Mouse (Mus musculus) olfactory bulb, adult 2 months (tissue): ENCODE results near the gene Lnpk. TPM values are rescaled to one million over a fixed set of nuclear protein-coding genes. Genes with fewer than 3 reads are reported as not detected.

Experiments
- H3K27ac ChIP-seq: fragments of 200-500 bp; 2 replicates; pipeline ENCODE4 v1.5.1; 2012; ENCODE audit warnings: low read depth, low read length; ENCODE audit not compliant: insufficient read depth
- H3K4me1 ChIP-seq: fragments of 200-500 bp; 2 replicates; pipeline ENCODE4 v1.6.1; 2012; ENCODE audit warnings: low read length; ENCODE audit not compliant: control insufficient read depth, insufficient read depth
- H3K4me3 ChIP-seq: fragments of 200-500 bp; 2 replicates; pipeline ENCODE4 v1.5.1; 2012; ENCODE audit warnings: mild to moderate bottlenecking, low read depth, low read length, moderate library complexity; ENCODE audit not compliant: insufficient read depth
- CTCF ChIP-seq: fragments of 200-500 bp; IDR thresholded peaks from 2 replicates; pipeline ENCODE4 v1.5.1; 2012; ENCODE audit warnings: low read depth, mild to moderate bottlenecking, low read length, moderate library complexity; ENCODE audit not compliant: insufficient read depth
- POLR2A ChIP-seq: fragments of 200-500 bp; IDR thresholded peaks from 2 replicates; pipeline ENCODE4 v1.6.1; 2012; ENCODE audit warnings: mild to moderate bottlenecking, low read depth, low read length, moderate library complexity; ENCODE audit not compliant: insufficient read depth
- WGBS: fragments of 180-500 bp; shearing (Covaris S2); methylation state at CpG from one replicate; pipeline ENCODE4 v1.1.7; 2018; 5-methylcytosine and 5-hydroxymethylcytosine counted together
- polyA plus RNA-seq: library from polyadenylated mRNA; stranded (reverse); fragments of >200 nt; gene quantifications from 2 replicates; pipeline ENCODE4 v1.2.4, GENCODE M21; 2012; ENCODE audit warnings: low replicate concordance; ENCODE audit not compliant: missing spikeins, insufficient read depth, insufficient read length

The Lnpk gene
- polyA plus RNA-seq, 1 experiment, result not detected

DNA sequence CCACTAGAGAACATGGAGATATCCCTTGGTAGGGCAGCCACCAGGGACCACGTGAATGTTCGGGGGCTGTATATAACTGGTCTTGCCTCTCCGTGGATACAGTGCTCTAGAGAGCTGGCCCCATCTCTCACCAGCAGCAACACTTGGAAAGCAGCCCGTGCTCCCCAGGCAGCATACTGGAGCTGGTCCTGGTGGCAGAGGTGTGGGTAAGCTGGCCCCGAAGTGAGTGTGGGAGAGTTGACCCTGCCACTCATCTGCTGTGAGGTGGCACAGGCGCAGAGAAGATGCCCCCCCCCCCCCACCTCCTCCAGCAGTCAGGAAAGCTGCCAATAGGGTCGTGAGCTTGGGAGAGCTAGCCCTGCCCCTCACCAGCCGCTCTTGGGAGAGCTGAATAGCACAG lies 72.8 kb downstream of the Lnpk start:
- TF ChIP-seq CTCF, result no peak
- TF ChIP-seq POLR2A, result no peak
- Histone ChIP-seq H3K4me3 (no peak overlapping the region), H3K4me1 (no peaks in the 10 kb centered on the region; the same call in 1 of the 2 replicates), H3K27ac (no peak overlapping the region)
- 37% methylated on average over 8 of the region's 8 CpGs for WGBS

DNA sequence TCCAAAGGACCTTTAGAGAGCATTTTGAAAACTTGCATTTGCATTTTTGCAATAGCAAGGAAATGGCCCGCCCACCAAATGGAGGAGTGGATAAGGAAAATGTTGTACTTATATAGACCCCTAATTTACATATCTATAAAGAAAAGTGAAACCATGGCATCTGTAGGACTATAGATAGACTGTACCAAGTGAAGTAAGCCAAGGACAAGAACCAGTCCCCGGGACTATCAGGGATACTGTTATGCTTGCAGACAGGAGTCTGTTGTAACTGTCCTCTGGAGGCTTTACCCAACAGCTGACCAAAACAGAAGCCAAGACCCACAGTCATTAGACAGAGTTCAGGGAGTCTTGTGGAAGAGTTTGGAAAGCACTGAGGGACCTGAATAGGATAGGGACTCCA lies 78.9 kb downstream of the Lnpk start:
- Histone ChIP-seq H3K27ac (no peak overlapping the region), H3K4me1 (no peaks in the 10 kb centered on the region), H3K4me3 (no peak overlapping the region)
- WGBS, result 77% methylated on average over 2 of the region's 2 CpGs
- TF ChIP-seq POLR2A, result no peak
- TF ChIP-seq CTCF, result no peak

- WGBS, result 82% methylated on average over 5 of the region's 5 CpGs
- Histone ChIP-seq H3K27ac (no peak overlapping the region), H3K4me1 (no peaks in the 10 kb centered on the region), H3K4me3 (no peak overlapping the region)
- TF ChIP-seq CTCF, result no peak
- TF ChIP-seq POLR2A, result no peak
Measured at GRCm38 (mm10) chr2:74497851-74498250, 81.4 kb downstream of the Lnpk start.

DNA sequence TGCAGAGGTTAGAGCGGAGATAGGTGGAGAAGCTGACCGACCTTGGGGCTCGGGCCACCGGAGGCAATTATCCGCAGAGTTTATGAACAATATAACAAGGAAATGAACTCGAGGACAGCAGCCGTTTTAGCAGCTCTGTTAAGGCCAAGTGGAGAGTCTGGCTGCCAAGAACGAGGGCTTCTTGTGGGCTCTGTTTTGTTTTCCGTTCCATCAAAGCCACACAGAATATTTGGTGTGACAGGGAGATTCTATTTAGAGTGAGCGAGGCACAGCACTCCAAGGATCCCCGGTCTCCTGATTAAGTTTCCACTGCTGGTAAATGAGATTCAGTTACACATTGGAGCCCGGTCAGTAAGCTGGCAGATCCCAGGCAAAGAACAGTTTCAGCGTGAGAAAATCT lies 87.8 kb downstream of the Lnpk start:
- H3K4me1 ChIP-seq, result peaks cover 4% of the 10 kb centered on the region; the same call in 1 of the 2 replicates
- no peak overlapping the region for H3K4me3 ChIP-seq
- no peak overlapping the region for H3K27ac ChIP-seq
- TF ChIP-seq CTCF (no peak), POLR2A (no peak)
- 52% methylated on average over 13 of the region's 13 CpGs for WGBS

DNA sequence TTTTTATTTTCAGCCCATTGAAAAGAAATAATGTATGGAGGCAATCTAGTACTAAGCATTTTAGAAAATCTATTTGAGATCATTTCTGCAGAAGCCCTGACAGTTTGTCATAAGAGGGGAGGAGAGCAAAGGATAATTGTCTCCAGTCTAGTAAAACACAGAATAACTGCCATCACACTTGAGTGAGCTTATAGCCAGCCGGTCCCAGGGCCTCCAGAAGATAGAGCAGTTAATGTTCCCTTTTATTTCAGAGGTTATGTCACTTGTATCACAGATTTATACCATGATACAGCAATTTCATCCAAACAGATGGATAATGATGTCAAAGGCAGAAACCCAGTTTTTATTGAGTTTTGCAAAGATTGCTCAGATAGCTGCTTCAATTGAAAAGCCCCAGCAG lies 89.0 kb downstream of the Lnpk start:
- H3K4me3 ChIP-seq, result no peak overlapping the region
- no peak for TF ChIP-seq CTCF
- TF ChIP-seq POLR2A, result no peak
- H3K4me1 ChIP-seq, result peaks cover 4% of the 10 kb centered on the region; the same call in 1 of the 2 replicates
- no peak overlapping the region for H3K27ac ChIP-seq
- WGBS, result 93% methylated on average over 1 of the region's 1 CpGs

DNA sequence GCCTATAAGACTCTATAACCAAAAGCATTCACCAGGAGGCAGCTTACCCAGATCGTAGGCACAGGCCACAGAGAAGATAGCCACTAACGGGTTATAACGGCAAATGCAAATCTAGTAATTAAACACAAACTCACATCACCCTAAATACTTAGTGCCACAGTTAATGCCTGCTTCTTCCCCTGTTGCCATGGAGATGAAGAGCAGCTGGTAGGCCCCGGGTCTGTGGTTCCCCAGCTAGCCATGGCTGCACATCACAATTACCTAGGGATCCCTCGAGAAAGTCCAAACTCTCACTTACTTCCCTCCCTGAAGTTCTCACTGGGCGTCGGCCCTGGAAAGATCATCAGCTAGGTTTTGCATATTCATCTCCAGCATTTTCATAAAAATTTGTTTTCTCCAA lies 90.8 kb downstream of the Lnpk start:
- 30% methylated on average over 7 of the region's 7 CpGs for WGBS
- H3K4me1 ChIP-seq, result peaks cover 4% of the 10 kb centered on the region; the same call in 1 of the 2 replicates
- no peak overlapping the region for H3K27ac ChIP-seq
- no peak for TF ChIP-seq POLR2A
- no peak for TF ChIP-seq CTCF
- no peak overlapping the region for H3K4me3 ChIP-seq

- Histone ChIP-seq H3K4me1 (no peaks in the 10 kb centered on the region), H3K27ac (no peak overlapping the region), H3K4me3 (no peak overlapping the region)
- 94% methylated on average over 10 of the region's 10 CpGs for WGBS
- TF ChIP-seq CTCF, result no peak
- no peak for TF ChIP-seq POLR2A
Measured at GRCm38 (mm10) chr2:74482651-74483050, 96.6 kb downstream of the Lnpk start.

DNA sequence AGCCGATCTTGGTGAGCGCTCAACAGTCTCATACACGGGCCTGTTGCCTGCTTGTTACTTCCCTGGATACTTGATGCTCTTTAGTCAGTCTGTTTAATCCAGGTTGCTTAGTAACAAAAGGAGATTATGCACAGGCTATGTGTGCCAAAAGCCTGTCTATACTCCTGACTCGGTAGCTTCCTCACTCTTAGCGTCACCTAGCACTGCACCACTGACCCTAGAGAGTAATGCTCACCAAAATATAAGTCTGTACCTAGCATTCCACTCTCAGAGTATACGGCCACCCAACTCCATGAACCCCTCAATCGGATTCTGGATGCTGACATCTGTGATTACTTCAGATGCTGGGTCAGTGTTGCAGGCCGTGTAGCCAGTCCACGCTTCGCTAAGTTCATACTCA lies 97.1 kb downstream of the Lnpk start:
- no peak overlapping the region for H3K27ac ChIP-seq
- H3K4me1 ChIP-seq, result no peaks in the 10 kb centered on the region
- 87% methylated on average over 10 of the region's 10 CpGs for WGBS
- no peak overlapping the region for H3K4me3 ChIP-seq
- TF ChIP-seq POLR2A (no peak), CTCF (no peak)

Other genes starting within 250 kb of the Lnpk start
- not detected in 2 replicates for gene Evx2, start 80.1 kb upstream of the Lnpk start, polyA plus RNA-seq
- gene Hoxd13, start 88.9 kb upstream of the Lnpk start, polyA plus RNA-seq, result not detected in 2 replicates
- gene Hoxd12, start 95.6 kb upstream of the Lnpk start, polyA plus RNA-seq, result not detected in 2 replicates
- not detected in 2 replicates for gene Hoxd11, start 100.1 kb upstream of the Lnpk start, polyA plus RNA-seq
- gene Hoxd10, start 112.5 kb upstream of the Lnpk start, polyA plus RNA-seq, result not detected in 2 replicates
- gene Hoxd9, start 118.3 kb upstream of the Lnpk start, polyA plus RNA-seq, result not detected in 2 replicates
- not detected in 2 replicates for gene Hoxd8, start 125.2 kb upstream of the Lnpk start, polyA plus RNA-seq
- gene Hoxd3, start 132.5 kb upstream of the Lnpk start, polyA plus RNA-seq, result not detected in 2 replicates
- not detected in 2 replicates for gene Hoxd4, start 132.5 kb upstream of the Lnpk start, polyA plus RNA-seq
- not detected in 2 replicates for gene Gm28230, start 147.3 kb upstream of the Lnpk start, polyA plus RNA-seq
- gene Hoxd1, start 183.5 kb upstream of the Lnpk start, polyA plus RNA-seq, result not detected in 2 replicates
- not detected in 2 replicates for gene Mtx2, start 246.4 kb upstream of the Lnpk start, polyA plus RNA-seq